Mouse (Mus musculus) adrenal gland, adult (tissue): ENCODE data around the gene Gpr37l1.

Experiments
- DNase-seq, 2 experiments: peaks; one replicate each; pipeline ENCODE4 v3.0.0; 2022 to 2023; ENCODE audit warnings: low spot score in 1 of 2; ENCODE audit not compliant: inconsistent age in 2 of 2

The Gpr37l1 gene

DNA sequence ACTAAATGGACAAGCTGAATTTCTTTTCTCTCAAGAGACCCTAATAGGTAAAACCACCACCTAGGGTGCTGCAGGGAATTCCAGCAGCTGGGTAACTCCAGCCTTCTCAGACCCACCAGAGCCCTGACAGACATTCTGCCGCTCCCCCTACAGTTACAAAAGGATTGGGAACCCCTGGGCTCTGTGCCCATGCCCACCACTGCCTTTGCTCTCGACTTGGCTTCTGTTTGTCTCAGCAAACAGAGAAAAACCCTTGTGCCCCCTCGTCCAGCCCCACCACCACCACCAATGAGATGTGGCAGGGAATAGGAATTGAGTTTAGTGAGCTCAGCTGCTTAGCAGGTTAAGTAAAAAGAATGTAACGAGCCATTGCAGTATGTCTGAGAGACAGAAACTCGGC is 18.5 kb downstream of the Gpr37l1 start:
- DNase-seq = no peak

DNA sequence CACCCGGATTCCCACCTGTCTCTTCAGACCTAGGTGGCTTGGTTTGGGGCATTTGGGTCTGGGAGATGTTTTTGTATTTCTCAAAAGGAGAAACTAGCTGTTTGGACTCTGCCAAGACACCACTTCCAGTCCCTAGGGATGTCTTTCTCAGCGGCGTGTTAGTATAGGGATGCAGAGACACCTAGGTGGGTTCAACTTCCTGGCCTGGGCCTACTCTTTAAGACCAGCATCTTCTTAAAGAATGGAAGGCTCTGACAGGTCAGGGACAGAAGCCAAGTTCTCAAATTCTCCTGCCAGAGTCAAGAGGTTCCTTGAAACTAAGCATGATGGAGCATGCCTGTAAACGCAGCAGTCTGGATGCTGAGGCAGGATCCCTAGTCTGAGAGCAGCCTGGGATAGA is 19.0 kb downstream of the Gpr37l1 start:
- DNase-seq = no peak

DNA sequence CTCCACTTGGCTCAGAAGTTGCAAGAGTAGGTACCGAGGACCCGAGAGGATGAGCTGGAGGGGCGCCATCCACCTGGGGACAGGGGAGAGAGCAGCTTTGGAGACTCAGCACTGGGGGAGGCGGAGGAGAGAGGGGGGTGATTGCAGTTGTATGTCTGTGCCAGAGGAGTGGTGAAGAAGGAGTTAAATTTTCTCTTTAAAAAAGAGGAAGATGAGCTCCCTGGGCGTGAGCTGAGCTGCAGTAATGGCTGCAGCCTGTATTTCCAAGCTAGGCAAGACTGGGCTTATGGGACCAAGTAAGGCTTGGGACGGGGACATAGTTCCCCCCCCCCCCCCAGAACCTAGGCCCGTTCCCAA is 19.8 kb downstream of the Gpr37l1 start:
- DNase-seq = no peak

DNA sequence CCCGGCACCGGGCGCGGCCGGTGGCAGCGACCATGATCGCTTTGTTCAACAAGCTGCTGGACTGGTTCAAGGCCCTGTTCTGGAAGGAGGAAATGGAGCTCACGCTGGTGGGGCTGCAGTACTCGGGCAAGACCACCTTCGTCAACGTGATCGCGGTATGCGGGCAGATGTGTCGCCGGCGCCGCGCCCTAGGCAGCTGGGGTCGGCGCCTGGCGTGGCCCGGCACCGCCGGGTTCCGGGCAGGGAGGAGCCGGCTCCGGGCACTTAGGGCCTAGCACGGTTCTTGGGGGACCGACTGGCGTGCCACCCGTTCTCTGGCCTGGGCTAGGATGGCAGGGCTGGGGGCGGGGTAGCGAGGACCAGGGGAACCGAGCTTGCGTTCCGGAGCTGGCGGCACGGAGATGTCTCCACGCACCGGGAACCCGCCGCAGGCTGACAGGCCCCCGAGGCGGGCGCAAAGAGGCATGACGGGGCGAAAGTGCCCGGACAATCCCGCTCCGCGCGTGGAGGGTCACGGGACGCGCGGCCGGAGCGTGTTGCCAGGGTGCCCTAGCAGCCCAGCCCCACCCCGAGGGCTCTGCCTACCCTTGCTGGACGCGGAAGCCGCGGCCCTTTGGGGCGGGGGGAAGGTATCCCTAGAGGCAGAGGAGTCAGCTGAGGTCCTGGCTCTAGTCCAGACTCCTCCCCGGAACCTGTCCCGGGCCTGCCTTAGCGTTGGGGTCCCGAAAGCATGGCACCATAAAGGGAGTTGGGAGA is 20.4 kb downstream of the Gpr37l1 start:
- DNase-seq = peak; percentile 93 to 96

DNA sequence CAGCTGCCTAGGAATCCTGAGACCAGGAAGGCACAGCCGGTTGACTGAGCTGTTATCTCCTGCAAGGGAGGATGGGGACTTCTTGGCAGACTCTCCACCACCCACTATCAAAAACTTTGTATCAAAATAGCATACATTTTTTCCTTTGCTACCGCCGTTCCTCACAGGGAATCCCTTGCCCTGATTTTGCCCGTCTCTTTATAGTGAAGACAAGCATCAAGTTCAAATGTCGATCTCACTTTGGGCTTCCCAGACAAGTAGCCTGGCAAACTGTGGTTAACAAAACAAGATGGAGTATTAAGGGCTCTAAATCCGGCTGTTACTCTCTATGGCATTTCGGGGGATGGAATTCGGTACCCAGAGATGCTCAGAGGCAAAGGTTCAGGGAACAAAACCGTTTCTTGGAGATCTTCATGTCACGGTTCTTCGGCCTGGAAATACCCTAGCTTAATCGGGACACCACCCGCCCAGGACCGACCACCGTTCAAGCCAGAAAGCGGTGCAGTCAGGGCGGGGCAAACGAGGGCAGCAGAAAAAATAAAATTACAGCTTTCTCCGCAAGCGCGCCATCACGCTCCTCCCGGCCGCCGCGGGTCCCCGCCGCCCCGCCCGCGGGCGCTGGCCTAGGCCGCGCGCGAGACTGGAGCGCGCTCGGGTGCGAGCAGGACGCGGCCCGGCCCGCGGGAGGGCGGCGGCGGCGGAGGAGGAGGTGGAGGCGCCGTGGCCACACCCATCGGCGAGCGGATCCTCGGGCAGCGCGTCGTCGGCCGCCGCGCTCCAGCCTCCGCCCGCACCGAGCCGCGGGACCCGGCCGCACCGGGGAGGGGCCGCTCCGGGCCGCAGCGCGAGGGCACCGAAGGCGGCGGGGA is 21.2 kb downstream of the Gpr37l1 start, which contains the start of gene Arl8a:
TSS of gene Arl8a (plus strand) at position 748 of the 869 bp plus-strand sequence.
- DNase-seq = peak; percentile 92 to 94

DNA sequence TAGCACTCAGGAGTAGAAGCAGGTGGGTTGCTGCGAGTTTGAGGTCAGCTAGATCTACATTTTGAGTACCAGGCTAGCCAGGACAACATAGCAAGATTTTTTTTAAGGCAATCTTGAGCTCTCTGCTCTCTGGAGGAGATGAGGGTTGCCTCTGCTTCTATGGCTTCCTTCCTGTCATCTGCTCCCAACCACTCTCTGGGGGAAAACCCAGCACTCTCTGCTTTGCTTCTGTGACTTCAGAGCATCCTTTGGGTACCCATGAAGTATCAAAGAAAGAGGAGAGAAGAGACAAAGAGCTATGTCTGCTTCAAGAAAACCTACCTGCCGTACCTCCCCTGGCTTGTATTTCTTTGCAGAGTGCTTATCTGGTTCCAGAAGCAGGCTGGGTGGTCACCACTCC is 23.5 kb downstream of the Gpr37l1 start:
- no peak for DNase-seq

DNA sequence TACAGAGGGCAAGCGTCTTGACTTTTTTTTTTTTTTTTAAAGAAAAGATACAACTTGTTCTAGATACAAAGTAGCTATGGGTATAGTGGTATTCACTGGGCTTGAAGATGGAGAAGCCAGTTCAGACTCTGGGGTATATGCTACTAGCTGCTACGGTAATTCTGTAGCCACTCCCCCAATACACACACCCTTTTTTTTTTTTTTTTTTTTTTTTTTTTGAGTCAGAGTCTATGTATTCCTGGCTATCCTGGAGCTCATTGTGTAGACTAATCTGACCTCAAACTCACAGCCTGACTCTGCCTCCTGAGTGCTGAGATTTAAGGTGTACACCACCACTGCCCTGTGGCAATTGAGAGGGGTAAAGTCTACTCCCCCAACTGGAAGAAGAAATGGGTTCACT is 25.0 kb downstream of the Gpr37l1 start:
- DNase-seq = no peak

DNA sequence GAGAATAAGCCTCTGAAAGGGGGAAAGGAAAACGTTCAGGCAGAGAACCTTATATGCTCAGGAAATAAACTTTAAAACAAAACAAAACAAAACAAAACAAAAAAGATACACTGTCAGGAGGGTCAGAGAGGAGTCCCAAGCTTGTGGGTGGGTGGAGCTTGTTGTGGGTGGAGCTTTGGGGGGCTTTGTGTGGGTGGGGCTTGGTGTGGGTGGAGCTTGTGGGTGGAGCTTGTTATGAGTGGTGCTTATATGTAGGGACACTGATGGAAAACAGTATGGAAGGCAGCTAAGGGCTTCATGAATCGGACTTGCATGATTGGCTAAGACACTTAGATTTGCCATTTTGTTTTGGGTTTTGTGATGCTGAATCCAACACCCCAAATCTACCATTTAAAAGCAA is 27.6 kb downstream of the Gpr37l1 start:
- DNase-seq = no peak

DNA sequence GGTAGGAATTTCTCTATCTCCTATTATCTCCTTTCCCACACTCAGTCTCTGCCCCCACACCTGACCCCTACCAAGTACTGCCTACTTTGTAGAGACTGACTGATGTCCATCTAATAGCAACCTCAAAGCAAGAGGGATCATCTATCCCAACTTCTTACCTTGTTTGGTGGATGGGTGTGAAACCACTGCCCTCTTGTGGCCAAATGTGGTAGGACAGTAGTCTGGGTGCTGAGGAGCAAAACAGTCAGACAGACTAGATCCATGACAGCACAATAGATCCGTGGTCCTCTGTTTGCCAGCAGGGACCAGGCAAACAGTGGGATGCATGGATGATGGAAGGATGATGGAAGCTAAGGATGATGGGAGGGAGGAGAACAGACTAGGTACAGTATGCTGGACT is 31.0 kb downstream of the Gpr37l1 start:
- DNase-seq = peak; percentile 62 to 88

DNA sequence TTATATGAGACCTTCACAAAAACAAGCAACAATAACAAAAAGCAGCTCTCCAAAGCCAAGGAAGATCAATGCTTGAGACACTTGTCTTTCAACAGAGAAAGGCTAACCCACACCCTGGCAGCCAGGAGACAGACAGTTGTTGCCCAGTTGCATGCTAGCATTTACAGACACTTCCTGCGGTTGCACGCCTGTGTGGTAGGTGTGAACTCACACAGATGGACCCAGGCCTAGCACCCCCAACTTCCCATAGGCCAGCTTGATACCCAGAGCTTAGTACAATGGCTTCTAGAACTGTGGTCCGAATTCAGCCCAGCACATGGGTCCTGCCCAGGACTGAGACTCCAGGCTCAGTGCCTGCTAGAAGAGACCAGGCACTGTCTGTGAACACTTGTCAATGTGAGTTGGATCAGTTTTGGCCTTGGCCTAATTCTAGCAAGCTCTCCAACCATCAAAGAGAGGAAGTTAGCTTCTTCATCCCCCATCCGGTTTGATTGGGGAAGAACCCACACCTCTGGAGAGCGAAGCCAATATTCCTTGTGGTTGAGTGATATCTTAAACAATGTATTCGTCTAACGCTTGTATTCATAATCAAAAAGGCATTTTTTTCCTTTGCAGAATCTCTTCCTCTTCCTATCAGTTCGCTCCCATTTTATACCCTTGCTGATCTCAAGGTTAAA is 32.2 kb downstream of the Gpr37l1 start:
- peak in 1 of 2 experiments; percentile 50 for DNase-seq

DNA sequence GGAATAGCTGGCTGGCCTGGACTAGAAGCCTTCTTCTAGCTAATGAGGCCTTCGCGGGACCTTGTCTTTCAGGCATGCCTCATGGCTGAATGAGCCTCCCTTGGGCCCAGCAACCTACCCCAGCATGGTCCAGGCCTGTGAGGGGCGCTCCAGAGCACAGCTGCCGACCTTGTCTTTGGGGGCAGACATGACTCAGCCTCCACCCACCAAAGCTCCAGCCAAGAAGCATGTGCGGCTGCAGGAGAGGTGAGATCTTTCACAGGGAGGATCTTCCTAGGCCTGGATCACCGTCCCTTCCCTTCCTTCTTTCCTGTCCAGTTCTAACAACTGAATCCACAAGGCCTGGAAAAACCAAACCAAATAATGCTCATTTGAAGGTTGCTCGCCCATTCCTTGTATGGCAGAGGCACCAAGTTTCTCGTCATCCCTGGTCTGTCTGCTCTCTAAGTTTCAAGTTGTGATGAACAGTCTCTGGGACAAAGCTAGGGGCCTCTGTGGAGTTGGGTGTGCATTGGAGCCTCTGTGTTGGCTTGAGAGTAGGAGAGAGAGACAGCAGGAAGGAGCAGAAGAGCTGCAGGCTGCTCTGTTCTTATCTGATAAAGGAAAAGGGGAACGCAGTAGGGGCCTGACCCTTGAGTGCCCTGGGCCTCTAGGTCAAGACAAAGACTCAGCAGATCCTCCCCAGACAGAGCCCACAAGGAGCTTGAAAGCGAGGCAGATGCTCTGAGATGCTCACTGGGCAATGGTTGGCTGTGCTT is 33.6 kb downstream of the Gpr37l1 start:
- no peak for DNase-seq

DNA sequence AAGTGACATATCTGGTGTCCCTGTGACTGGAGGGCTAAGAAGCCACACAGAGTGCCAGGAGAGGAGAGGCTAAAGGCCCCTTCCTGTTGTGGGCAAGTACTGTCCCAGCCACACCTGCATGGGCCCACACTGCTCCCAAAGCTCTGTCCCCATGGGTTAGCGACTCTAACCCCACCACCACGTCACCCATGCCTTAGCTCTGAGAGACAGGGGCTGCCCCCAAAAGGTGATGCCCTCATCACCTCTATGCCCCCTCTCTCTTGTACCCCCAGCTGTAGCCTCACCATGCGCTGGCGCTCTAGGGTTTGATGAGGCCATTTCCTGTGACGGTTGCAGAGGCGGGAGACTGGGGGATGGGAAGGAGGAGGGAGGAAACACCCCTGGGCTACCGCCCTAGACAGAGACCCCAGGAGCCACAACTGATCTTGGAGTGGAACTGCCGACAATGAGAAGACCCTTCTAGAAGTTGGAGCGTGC is 34.5 kb downstream of the Gpr37l1 start:
- DNase-seq = no peak

DNA sequence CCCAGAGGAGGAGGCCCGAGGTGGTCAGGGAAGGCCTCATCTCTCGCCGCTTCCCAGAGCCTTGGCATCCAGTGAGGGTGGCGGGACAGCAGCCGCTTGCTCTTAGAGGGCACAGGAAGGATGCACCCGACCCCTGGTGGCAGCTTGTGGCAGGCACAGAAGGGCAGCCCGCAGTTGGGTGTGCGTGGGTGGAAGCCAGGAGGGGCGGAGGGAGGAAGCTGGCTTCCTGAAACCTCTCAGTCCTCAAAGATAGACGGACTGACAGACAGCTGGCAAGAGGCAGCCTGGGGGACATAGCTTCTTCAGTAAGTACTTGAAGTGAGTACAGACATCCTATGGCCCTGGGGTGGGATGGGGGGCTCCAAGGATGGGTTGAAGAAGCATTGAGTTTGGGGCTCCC is 35.0 kb downstream of the Gpr37l1 start, which contains the start of gene Ptpn7:
TSS of gene Ptpn7 (plus strand) at position 228 of the 400 bp plus-strand sequence.
- DNase-seq = peak; percentile 79 to 90

DNA sequence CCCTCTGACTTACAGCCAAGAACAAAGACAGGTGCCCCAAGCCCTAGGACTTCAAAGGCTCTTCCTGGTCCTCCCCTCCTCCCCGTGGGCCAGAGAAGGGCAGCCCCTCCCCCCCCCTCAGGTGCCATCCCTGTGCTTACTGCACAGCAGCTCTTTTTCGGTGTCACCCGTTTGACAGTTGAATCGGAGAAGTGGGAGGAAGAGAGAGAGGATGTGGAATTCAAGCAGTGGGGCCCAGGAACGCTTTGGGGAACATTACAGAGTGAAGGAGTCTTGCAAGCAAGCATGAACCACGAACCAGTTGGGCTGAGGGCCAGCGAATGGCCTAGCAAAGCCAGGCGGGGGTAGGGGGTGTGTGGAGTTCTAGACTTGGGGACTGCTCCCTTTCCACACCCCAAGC is 35.9 kb downstream of the Gpr37l1 start:
- no peak for DNase-seq

DNA sequence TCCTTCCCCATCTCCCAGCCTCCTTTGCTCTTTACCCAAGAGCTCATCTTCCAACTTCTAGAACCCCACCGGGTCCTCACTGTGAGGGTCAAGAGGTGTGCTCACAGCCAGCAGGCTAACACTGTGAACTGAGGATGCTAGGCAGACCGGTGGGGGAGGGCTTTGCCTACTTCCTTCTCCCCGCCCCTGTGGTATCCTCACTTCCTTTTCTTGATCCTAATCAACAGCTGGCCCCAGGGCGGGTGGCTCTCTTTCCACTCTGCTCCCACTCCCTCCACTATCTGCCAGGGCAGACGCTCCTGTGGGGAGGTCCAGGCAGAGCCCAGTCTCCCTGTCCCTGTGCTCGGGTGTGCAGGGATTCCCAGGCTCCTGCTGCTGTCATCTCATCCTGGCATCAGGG is 36.4 kb downstream of the Gpr37l1 start:
- DNase-seq = peak; percentile 35 to 61

DNA sequence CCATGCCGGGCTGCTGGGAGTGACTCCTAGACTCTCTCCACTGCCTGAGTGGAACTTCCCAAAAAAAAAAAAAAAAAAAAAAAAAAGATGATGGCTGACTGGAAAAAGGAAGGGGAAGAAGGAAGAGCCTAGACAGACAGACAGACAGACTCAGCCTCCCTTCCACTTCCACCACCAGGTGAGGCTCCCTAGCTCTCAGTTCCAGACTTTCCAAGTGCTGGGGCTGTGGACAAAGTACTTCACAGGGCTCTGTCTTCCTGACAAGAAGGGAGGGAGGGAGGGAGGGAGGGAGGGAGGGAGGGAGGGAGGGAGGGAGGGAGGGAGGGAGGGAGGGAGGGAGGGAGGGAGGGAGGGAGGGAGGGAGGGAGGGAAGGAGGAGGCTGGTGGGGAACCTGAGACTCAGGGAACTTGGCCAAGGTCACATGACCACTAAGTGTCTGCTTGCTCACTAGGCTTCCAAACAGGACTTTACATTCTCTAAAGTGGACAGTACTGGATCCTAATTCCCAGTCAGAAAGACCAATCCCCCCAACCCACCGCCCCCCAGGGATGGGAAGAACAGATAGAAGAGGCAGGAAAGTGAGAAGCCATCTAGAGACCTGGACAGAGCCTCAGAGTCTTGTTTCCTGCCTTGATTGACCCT is 37.0 kb downstream of the Gpr37l1 start:
- DNase-seq = no peak

DNA sequence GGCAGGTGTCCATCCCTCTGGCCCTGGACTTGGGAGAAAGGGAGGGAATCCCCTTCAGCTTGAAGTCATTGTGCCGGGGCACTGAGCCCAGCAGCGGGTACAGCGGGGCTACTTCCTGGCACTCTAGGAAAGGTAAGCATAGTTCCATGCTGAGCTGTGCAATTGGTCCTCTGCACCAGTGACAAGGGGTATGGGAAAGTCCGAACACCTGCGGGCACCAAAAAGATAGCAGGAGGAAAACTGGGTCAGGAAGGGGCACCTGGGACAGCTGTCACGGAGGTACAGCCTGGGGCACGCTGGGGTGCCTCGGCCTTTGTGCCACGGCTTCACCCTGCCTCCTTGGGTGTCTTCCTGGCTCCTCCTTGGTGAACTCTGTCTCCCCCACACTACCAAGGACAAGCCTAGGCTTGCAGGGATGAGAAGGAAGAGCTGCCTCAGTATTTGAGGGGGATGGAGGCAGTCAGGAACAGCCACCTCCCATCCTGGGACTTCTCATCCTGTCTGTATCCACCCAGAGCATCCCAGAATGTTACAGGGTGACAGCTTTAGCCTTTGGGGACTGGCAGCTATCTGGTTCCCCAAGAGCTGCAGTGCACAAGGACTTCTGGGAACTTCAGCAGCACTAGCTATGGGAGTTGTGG is 37.8 kb downstream of the Gpr37l1 start:
- DNase-seq = no peak

DNA sequence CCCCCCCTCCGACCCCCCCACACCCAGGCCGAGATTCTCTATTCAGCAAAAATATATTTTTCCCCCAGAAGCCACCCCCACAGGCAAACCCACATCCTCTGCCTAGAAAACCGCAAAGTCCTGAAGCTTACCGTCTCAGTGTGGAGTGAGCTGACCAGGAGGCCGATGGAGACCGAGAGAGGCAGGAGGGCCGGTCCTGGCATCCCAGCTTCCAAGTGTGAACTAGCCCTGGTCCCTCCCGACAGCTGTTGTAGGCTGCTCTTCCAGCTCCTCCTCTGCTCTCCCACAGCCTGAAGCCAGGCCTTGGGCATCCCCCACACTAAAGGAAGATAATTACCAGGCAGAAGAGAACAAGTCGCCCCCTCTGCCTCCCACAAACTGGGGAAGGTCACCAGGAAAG is 38.5 kb downstream of the Gpr37l1 start:
- no peak for DNase-seq

DNA sequence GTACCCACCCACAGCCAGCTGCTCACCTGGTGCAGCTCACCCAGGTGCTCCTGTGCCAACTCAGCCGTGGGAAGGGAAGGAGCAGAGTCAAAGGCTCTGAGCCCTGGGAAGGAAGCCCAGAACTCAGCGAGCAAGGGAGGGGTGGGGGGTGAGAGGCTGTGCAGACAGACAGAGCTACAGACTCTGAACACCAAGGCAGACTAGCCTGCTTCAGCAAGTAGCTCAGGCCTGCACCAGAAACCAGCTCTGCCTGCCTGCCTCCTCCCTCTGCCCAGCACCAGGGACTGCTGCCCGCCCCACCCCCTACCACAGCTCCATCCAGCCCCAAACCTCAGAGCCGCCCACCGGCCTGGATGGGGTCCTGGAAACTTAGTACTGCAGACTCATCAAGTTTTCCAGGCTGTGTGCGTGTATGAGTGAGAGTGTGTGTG is 39.5 kb downstream of the Gpr37l1 start:
- no peak for DNase-seq
